Mouse (Mus musculus): ENCODE data around the gene Atf6b. TPM values are rescaled to one million over a fixed set of nuclear protein-coding genes. Genes with fewer than 3 reads are reported as not detected.

The Atf6b gene
- polyA plus RNA-seq, 1 experiment from 2014 or later: 17.8 TPM

DNA sequence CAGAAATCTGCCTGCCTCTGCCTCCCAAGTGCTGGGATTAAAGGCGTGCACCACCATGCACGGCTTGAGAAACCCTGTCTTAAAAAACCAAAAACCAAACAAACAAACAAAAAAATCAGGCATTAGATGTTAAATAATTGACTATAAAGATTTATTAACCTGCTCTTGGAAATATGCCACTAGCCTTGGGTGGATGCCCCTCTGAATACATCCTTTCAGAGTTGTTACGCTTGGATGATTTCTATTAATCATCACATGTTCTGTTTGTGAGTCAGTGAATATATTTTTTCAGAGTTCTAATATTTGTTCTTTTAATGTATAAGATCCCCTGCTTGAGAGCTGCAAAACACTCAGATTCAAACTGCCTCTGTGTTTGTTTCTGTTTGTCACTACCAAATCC lies 22.0 kb upstream of the Atf6b start:
- Histone ChIP-seq H3K9ac (ENCODE audit: low read depth, low read length) (no peak overlapping the region), H3K27me3 (ENCODE audit: control insufficient read depth, insufficient read depth, low read depth, low read length) (peaks cover 24% of the 10 kb centered on the region), H3K4me1 (ENCODE audit: control insufficient read depth, low read depth, low read length) (peaks cover 25% of the 10 kb centered on the region), H3K27ac (ENCODE audit: low read length) (no peak overlapping the region), H3K9me3 (replicated peaks; ENCODE audit: control insufficient read depth, low read length) (no peaks in the 10 kb centered on the region), H3K36me3 (ENCODE audit: control insufficient read depth, insufficient read depth) (no peaks in the 10 kb centered on the region; the same call in 1 of the 2 replicates), H3K4me3 (ENCODE audit: low read depth, low read length) (no peak overlapping the region), H3K4me2 (ENCODE audit: low read depth, low read length) (no peak overlapping the region)
- no peak for ATAC-seq (ENCODE audit: low read depth)
- WGBS (ENCODE audit: insufficient replicate concordance): 82% methylated on average over 3 of the region's 3 CpGs

DNA sequence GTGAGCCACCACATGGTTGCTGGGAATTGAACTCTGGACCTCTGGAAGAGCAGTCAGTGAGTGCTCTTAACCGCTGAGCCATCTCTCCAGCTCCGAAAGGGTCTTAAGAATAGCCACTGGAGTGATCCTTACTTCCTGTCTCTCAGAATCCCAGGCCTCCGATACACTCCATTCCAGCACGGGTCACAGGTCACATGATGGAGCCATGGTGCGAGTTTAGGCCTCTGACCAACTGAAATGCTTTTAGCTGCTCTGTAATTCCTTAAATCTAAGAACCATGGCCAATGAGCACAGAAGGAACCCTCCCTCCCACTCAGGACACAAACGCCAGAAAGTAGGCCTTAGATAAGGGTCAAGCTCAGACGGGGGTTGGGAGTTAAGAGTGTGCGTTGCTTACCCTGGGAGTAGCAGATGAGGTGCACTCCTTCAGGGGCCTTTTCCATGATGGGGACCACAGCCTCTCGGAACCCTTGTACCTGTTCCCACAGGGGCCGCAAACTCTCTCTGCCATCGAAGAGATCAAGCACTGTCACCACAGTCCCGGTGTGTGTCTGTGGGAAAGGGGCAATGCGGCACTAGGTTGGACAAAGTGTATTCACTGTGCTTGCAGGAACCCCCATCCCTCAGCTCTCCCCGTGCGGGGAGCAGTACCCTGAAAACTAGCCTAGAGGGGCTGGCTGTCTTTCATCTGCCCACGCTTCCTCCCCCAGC lies 20.7 kb upstream of the Atf6b start:
- Histone ChIP-seq H3K9ac (ENCODE audit: low read depth, low read length) (peak overlapping the region; percentile 65), H3K27ac (ENCODE audit: low read length) (no peak overlapping the region), H3K4me1 (ENCODE audit: control insufficient read depth, low read depth, low read length) (peaks cover 33% of the 10 kb centered on the region), H3K9me3 (replicated peaks; ENCODE audit: control insufficient read depth, low read length) (no peaks in the 10 kb centered on the region), H3K4me3 (ENCODE audit: low read depth, low read length) (peak overlapping the region; percentile 72), H3K27me3 (ENCODE audit: control insufficient read depth, insufficient read depth, low read depth, low read length) (peaks cover 36% of the 10 kb centered on the region), H3K36me3 (ENCODE audit: control insufficient read depth, insufficient read depth) (no peaks in the 10 kb centered on the region; the same call in 1 of the 2 replicates), H3K4me2 (ENCODE audit: low read depth, low read length) (peak overlapping the region; percentile 74)
- no peak for ATAC-seq (ENCODE audit: low read depth)
- WGBS (ENCODE audit: insufficient replicate concordance): 45% methylated on average over 16 of the region's 16 CpGs

DNA sequence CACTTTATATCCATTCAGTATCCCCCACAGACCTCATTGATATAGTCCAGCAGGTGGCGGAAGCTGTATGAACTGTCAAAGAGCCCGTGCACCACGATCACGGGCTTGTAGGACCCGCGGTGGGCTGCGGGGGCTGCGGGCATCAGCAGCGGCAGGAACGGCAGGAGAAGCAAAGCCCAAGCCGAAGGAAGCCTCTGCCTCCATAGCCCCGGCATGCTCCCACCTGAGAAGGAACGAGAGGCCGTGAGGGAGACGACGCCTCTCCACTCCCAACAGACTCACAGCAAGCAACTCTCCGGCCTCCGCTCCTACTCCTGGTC lies 20.2 kb upstream of the Atf6b start:
- peaks cover 35% of the 10 kb centered on the region for H3K4me1 ChIP-seq (ENCODE audit: control insufficient read depth, low read depth, low read length)
- H3K27me3 ChIP-seq (ENCODE audit: control insufficient read depth, insufficient read depth, low read depth, low read length): peaks cover 42% of the 10 kb centered on the region
- 2% methylated on average over 18 of the region's 18 CpGs for WGBS (ENCODE audit: insufficient replicate concordance)
- H3K4me3 ChIP-seq (ENCODE audit: low read depth, low read length): peak overlapping the region; percentile 72
- peak overlapping the region; percentile 70 for H3K27ac ChIP-seq (ENCODE audit: low read length)
- no peaks in the 10 kb centered on the region; the same call in 1 of the 2 replicates for H3K36me3 ChIP-seq (ENCODE audit: control insufficient read depth, insufficient read depth)
- peak overlapping the region; percentile 74 for H3K4me2 ChIP-seq (ENCODE audit: low read depth, low read length)
- H3K9me3 ChIP-seq (replicated peaks; ENCODE audit: control insufficient read depth, low read length): no peaks in the 10 kb centered on the region
- peak; percentile 46; the same call in 1 of the 2 replicates for ATAC-seq (ENCODE audit: low read depth)
- H3K9ac ChIP-seq (ENCODE audit: low read depth, low read length): peak overlapping the region; percentile 65

DNA sequence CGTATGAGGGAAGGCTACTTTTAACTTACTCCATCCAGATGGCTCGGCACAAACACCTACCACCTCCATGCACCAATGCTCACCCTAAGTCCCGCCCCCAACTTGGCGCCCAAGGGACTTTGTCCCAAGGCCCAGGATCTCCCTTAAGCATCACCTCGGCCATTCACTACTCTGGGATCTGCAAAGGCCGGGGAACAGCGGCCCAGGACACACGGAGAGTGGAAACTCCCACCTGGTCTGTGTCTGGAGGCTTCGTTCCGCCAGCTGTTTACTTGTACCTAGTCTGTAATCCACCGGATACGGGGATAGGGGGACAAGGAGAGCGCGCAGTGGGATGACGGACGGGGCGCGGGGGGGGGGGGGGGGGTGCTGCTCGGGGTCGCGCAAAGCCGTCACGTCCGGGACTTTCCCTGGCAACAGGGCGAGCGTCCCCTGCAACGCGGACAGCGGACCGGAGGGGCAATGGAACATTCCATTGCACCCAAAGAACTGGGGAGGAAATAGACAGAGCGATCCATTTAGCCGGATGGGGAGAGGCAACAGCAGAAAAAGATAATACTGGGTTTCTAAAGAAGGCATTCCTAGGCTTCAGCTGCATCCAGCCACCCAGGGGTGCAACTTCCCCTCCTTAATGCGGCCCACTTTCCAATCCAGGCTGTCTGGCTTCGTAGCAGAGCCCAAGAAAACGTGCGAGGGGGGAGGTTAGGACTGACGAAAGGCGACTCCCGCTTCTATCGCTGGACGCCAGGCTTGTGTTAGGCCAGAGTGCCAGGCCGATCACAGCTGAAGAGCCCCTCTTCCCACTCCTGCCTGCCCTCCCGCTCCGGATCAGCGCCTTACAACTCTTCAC lies 19.6 kb upstream of the Atf6b start:
- under 1% methylated on average over 44 of the region's 45 CpGs for WGBS (ENCODE audit: insufficient replicate concordance)
- peaks cover 47% of the 10 kb centered on the region for H3K27me3 ChIP-seq (ENCODE audit: control insufficient read depth, insufficient read depth, low read depth, low read length)
- peak overlapping the region; percentile 74 for H3K4me2 ChIP-seq (ENCODE audit: low read depth, low read length)
- ATAC-seq (ENCODE audit: low read depth): peak; percentile 79
- peak overlapping the region; percentile 71 for H3K27ac ChIP-seq (ENCODE audit: low read length)
- peaks cover 33% of the 10 kb centered on the region for H3K4me1 ChIP-seq (ENCODE audit: control insufficient read depth, low read depth, low read length)
- H3K4me3 ChIP-seq (ENCODE audit: low read depth, low read length): peak overlapping the region; percentile 72
- H3K9me3 ChIP-seq (replicated peaks; ENCODE audit: control insufficient read depth, low read length): no peaks in the 10 kb centered on the region
- peak overlapping the region; percentile 65 for H3K9ac ChIP-seq (ENCODE audit: low read depth, low read length)
- no peaks in the 10 kb centered on the region; the same call in 1 of the 2 replicates for H3K36me3 ChIP-seq (ENCODE audit: control insufficient read depth, insufficient read depth)

DNA sequence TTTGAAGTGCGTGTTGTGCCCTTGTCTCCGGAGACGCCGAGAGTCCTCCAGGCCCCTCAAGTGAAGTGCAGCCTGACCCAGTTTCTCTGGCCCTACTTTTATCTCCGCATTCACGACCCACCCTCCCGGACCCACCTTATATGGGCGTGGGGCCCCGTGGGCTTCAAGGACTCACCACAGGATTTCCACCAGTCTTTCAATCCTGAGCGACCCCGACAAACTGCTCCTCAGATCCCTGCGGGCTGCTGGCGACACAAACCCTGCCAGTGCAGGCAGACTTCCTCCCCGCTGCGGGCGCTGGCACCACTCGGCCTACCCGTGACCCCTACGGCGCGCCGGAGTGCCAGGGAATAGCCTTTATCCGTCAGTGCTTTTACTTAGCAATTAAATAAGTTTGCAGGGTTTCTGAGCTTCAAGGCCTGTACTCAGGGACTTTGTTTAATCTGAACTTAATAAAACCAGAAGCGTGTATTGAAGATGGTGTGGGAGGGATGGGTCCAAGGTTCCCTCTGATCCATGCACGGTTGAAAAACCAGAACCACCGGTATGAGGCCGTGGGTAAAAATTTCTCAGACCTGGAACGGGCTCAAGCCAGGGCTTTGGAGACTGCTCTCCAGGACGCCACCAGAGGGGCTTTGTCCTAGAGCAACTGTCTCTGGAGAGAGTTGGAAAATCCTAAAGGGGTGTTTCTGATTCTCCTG lies 18.9 kb upstream of the Atf6b start, which contains the start of gene Ppt2:
Ppt2 (minus strand) TSS at position 568 of the 701 bp plus-strand sequence.
- 0 out of 2 replicates have a peak, but pooled peaks have one; percentile 2 for ATAC-seq (ENCODE audit: low read depth)
- 8% methylated on average over 29 of the region's 29 CpGs for WGBS (ENCODE audit: insufficient replicate concordance)
- Histone ChIP-seq H3K9ac (ENCODE audit: low read depth, low read length) (peak within 1 kb of the TSS; percentile 65), H3K27me3 (ENCODE audit: control insufficient read depth, insufficient read depth, low read depth, low read length) (peaks cover 50% of the 10 kb centered on the region), H3K36me3 (ENCODE audit: control insufficient read depth, insufficient read depth) (no peaks in the 10 kb centered on the region), H3K4me3 (ENCODE audit: low read depth, low read length) (peak within 1 kb of the TSS; percentile 72), H3K4me2 (ENCODE audit: low read depth, low read length) (peak within 1 kb of the TSS; percentile 74), H3K4me1 (ENCODE audit: control insufficient read depth, low read depth, low read length) (peaks cover 31% of the 10 kb centered on the region), H3K9me3 (replicated peaks; ENCODE audit: control insufficient read depth, low read length) (no peaks in the 10 kb centered on the region), H3K27ac (ENCODE audit: low read length) (peak within 1 kb of the TSS; percentile 71)

DNA sequence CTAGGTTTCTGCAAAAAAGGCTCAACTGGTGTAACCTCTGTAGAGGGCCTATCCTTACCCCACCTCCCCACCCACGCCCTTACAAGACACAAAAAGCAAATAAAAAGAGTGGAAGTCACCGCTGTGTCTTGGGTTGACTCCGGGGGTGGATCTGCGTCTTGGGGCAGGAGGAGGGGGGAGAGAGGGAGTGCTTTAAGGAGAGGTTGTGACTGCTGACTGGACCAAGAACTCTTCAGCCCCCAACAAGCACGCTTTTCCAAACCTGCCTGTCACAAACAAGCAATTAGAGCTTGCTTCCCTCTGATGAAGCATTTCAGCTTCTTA lies 18.3 kb upstream of the Atf6b start:
- ATAC-seq (ENCODE audit: low read depth): no peak
- WGBS (ENCODE audit: insufficient replicate concordance): 40% methylated on average over 5 of the region's 5 CpGs
- H3K4me1 ChIP-seq (ENCODE audit: control insufficient read depth, low read depth, low read length): peaks cover 31% of the 10 kb centered on the region
- no peaks in the 10 kb centered on the region for H3K9me3 ChIP-seq (replicated peaks; ENCODE audit: control insufficient read depth, low read length)
- H3K4me2 ChIP-seq (ENCODE audit: low read depth, low read length): peak overlapping the region; percentile 74; the same call in 1 of the 2 replicates
- no peak overlapping the region for H3K4me3 ChIP-seq (ENCODE audit: low read depth, low read length)
- no peak overlapping the region for H3K27ac ChIP-seq (ENCODE audit: low read length)
- H3K27me3 ChIP-seq (ENCODE audit: control insufficient read depth, insufficient read depth, low read depth, low read length): peaks cover 50% of the 10 kb centered on the region
- H3K9ac ChIP-seq (ENCODE audit: low read depth, low read length): no peak overlapping the region
- H3K36me3 ChIP-seq (ENCODE audit: control insufficient read depth, insufficient read depth): no peaks in the 10 kb centered on the region

DNA sequence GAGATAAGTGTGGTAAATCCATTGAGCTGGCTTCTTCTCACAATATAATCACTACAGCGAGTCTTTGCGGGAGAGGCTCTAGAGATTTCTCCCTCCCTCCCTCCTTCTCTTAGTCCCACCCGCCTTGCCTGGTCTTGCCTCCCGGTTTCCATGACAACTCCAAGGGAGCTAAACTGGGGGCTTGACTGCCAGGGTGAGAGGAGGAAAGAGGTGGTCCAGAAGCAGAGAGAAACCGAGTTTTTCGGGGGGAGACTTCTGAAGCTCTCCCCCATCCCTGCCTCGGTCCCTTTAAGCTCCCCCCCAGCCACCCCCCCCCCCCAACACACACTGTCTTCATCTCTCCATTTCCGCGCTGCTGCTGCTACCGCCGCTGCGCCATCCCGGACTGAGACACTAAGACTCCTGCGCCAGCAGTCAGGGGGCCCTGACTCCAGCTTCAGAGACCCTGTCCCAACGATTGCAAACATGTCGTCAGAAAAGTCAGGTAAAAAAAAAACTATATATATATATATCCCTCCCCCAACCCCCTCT lies 17.7 kb upstream of the Atf6b start, which contains the start of gene Prrt1:
Prrt1 (plus strand) TSS at position 313 of the 531 bp plus-strand sequence.
- peaks cover 50% of the 10 kb centered on the region for H3K27me3 ChIP-seq (ENCODE audit: control insufficient read depth, insufficient read depth, low read depth, low read length)
- 8% methylated on average over 16 of the region's 16 CpGs for WGBS (ENCODE audit: insufficient replicate concordance)
- peak within 1 kb of the TSS; percentile 72 for H3K4me3 ChIP-seq (ENCODE audit: low read depth, low read length)
- ATAC-seq (ENCODE audit: low read depth): no peak
- H3K4me1 ChIP-seq (ENCODE audit: control insufficient read depth, low read depth, low read length): peaks cover 31% of the 10 kb centered on the region
- H3K9ac ChIP-seq (ENCODE audit: low read depth, low read length): no peak within 1 kb of the TSS
- no peaks in the 10 kb centered on the region for H3K36me3 ChIP-seq (ENCODE audit: control insufficient read depth, insufficient read depth)
- no peaks in the 10 kb centered on the region for H3K9me3 ChIP-seq (replicated peaks; ENCODE audit: control insufficient read depth, low read length)
- H3K27ac ChIP-seq (ENCODE audit: low read length): no peak within 1 kb of the TSS
- H3K4me2 ChIP-seq (ENCODE audit: low read depth, low read length): peak within 1 kb of the TSS; percentile 74

DNA sequence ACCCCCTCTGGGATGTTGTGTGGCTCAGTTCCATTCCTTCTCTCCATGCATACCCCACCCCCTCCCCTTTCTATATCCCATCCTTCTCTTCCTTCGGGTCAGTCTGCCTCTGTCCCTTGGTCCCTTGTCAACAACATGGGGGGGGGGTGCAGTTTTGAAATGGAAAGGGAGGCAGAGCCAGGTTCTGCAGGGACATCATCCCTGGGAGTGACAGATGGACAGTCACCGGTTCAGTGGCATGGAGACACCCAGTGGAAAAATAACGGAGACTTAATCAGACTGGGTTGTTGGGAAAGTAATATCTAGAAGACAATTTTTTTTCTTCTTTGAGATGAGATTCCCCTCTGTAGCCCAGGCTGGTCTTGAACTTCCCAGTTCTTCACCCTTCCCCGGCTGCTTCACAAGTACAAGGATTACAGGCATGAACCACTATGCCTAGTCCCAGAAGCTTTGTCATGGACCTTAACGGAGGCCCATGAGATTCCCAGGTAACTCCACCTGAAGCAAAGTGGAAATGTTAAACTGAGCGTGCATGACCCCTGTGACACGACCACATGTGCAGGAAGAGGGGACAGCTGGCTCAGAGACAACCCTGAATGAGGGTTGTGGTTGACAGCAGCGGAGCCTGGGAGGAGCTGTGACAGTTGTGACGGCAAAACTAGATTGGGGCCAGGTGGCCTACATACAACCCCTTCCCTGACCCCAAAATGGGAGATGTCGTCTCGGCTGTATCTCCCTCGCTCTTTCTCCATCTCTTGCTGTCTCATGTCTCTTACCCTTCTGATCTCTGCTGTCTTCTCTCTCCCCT lies 16.9 kb upstream of the Atf6b start:
- Histone ChIP-seq H3K9ac (ENCODE audit: low read depth, low read length) (no peak overlapping the region), H3K27ac (ENCODE audit: low read length) (no peak overlapping the region), H3K36me3 (ENCODE audit: control insufficient read depth, insufficient read depth) (no peaks in the 10 kb centered on the region), H3K9me3 (replicated peaks; ENCODE audit: control insufficient read depth, low read length) (no peaks in the 10 kb centered on the region), H3K27me3 (ENCODE audit: control insufficient read depth, insufficient read depth, low read depth, low read length) (peaks cover 50% of the 10 kb centered on the region), H3K4me3 (ENCODE audit: low read depth, low read length) (no peak overlapping the region), H3K4me1 (ENCODE audit: control insufficient read depth, low read depth, low read length) (peaks cover 31% of the 10 kb centered on the region), H3K4me2 (ENCODE audit: low read depth, low read length) (no peak overlapping the region)
- no peak for ATAC-seq (ENCODE audit: low read depth)
- 13% methylated on average over 12 of the region's 12 CpGs for WGBS (ENCODE audit: insufficient replicate concordance)

All from liver, embryonic 16.5 days (tissue).